Mouse (Mus musculus): Measurements from ENCODE around the gene 2010003K11Rik.

2010003K11Rik gene

GRCm38 (mm10) chr19:4455071-4455800 lies 43.1 kb downstream of the 2010003K11Rik start:
- 72% methylated on average over 15 of the region's 15 CpGs for WGBS

DNA sequence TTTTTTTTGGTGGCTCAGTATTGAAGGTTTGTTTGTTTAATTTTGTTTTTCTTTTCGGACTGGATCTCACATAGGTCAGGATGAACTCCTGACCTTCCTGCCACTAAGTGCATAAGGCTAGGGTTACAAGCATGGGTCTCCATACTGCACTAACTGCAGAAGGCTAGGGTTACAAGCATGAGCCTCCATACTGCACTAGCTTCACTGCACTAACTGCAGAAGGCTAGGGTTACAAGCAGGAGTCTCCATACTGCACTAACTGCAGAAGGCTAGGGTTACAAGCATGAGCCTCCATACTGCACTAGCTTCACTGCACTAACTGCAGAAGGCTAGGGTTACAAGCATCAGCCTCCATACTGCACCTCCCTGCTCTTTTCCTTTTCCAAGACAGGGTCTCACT lies 44.3 kb downstream of the 2010003K11Rik start:
- 88% methylated on average over 1 of the region's 1 CpGs for WGBS

DNA sequence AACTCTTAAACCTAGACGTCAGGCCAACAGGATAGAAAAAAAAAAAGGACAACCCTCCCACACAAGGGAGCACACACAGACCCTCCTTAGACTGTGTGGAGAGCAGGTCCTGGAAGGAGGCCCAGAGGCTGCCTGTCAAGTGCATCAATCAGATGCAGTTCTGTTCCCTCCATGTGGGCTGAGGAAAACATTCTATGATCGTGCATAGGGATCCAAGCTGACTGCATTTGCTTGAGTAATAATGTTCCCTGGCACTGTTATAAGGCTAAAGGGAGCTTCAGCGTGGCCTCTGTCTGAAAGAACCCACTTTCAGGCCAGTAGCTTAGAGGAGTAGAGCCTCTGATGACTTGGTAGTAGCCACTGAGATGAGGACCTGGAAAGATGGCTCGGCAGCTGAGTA lies 45.9 kb downstream of the 2010003K11Rik start:
- WGBS: 49% methylated on average over 4 of the region's 4 CpGs

DNA sequence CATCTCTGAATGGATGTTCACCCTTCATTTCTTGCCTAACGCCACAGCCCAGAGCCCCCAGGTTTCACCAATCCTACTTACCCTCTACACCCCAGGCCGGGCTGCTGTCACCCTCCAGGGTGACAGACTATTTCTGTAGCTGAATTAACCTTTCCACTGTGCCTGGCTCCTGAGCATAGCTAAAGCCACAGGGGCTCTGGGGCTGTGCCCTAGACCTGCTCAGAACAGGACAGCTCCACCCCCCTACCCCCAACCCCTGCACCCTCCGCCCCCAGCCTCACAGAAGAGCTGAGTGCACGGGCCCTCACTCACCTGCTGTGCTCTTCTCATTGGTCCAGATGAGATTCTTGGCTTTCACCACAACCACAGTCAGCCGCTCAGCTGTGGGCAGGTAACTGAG lies 46.4 kb downstream of the 2010003K11Rik start:
- 58% methylated on average over 5 of the region's 5 CpGs for WGBS

- 79% methylated on average over 8 of the region's 8 CpGs for WGBS
These were observed 47.3 kb downstream of the 2010003K11Rik start for GRCm38 (mm10) chr19:4451098-4451497.

GRCm38 (mm10) chr19:4450666-4451065 lies 47.7 kb downstream of the 2010003K11Rik start:
- 82% methylated on average over 5 of the region's 5 CpGs for WGBS

DNA sequence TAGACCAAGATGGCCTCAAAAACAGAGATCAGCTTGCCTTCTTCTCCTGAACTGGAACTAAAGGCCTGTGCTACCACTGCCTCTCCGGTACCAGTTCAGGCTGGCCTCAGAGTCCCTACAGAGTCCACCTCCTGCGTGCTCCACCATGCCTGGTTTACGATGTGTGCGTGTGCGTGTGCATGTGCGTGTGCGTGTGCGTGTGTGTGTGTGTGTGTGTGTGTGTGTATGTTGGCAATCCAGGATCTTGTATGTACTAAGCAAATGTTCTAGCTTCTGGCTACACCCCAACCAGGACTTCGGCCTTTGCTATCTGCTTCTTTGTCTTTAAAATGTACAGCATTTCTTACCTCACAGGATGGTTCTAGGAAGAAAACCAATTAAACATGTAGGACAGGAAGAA lies 49.2 kb downstream of the 2010003K11Rik start:
- WGBS: 97% methylated on average over 9 of the region's 9 CpGs

DNA sequence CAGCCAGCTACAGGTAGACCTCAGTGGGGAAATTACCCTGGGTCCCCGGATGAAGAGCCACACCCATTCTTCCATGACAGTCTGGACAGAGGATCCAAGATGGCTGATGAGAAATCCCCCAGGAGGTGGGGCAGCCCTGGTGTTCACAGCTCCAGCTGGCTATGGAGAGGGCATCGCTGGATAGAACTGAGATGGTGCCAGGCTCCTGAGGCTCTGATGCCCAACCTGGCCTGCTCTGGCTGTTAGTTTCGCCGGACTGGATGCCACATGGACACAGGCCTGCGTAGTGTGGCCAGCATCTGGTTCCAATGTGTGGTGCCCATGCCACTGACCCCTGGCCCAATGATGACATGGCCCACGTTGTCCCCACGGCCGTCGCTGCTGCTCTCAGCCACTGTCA lies 50.9 kb downstream of the 2010003K11Rik start:
- WGBS: 88% methylated on average over 9 of the region's 9 CpGs
